Mouse (Mus musculus) monocyte, adult 2 months (primary cell): Measurements from ENCODE around the gene Pisd.
A peak's percentile ranks its signal among the peaks of the same experiment; 100 is the strongest.
"Not testable (repeated sequence)": the region's sequence is repeated elsewhere in the genome, so short reads cannot be mapped to it uniquely, and the experiment has no call there.

Source experiments
- DNase-seq, 2 experiments: peaks; one replicate each; pipeline ENCODE4 v3.0.0; 2022; ENCODE audit warnings: low spot score in 2 of 2, low read depth in 1 of 2

Gene Pisd

DNA sequence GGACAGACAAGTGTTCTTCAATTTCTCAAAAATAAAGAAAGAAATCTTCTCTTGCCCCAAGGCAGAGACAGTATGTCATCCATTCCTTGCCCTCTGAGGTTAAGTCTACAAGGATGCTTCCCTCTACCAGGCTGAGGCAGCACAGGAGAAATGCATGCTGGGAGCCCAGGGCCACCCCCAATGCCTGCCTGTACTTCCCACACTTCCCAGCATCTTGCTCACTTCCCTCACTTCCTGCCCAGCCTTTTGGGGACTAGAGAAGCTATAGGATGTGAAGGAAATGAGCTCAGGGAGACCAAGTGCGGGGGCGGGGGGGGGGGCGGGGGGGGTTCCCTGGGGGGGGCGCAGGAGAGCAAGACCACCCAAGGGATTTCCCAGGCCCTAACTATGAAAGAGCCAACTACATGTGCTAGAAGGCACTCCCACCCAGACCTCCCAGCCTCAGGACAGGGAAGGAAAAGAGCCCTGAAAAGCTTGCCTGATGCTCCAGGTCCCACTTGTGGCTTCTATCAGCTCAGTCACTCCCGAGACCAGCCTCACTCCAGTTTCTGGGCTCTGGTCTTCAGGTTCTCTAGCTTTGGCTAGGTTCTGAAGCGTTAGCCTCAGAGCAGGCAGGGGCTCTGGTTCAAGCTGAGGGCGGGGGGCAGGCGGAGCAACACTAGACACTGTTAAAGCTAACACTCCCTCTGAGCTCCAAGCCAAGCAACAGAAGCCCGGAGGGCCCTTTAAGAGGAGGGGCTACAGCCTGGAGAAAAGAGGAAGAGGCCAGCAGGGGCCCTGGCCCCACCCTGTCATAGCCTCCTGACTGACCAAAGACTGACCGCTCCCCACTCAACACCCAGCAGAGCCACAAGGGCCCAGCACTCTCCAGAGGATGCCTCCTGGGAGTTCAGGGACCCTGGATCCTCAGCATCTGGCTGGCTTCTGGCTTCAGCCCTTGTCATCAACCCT lies 39.5 kb downstream of the Pisd start:
- DNase-seq: peak; percentile 81 to 88

DNA sequence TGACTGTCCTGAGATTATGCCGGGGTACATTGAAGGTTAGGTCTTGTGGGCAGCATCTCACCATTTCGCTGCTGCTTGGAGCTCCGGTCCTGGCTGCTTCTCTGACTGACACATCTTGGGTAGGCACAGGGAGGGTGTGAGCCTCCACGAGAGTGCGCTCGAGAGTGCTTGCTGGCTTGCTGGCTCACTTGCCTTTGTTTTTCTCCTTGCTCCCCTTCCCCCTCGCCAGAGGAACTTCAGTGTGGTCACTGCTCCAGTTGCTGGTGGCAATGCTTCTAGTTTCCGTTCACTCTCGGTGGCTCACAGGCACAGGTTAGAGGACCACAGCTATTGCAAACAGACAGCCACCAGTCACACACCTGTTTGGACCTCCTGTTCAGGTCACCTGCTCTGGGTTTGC lies 43.3 kb downstream of the Pisd start:
- peak in 1 of 2 experiments; percentile 24 for DNase-seq

DNA sequence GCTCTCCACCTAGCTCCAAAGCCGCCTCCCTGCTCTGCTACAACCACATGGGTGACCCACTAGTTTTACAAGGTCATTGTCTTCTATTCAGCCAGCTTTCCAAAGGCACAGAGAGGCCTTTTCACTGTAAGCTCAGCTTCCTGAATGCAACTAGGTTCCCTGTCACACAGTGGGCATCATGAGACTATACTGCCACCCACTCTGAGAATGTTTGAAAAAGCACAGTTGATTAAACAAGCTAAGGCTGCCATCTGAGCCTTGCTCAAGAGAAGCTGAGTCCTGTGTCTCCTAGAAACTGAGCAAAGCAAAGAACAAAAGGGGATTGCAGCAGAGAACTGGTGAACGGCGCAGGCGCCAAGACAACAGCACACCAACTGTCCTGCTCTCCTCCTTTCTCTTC lies 44.1 kb downstream of the Pisd start:
- not testable (repeated sequence) for DNase-seq

DNA sequence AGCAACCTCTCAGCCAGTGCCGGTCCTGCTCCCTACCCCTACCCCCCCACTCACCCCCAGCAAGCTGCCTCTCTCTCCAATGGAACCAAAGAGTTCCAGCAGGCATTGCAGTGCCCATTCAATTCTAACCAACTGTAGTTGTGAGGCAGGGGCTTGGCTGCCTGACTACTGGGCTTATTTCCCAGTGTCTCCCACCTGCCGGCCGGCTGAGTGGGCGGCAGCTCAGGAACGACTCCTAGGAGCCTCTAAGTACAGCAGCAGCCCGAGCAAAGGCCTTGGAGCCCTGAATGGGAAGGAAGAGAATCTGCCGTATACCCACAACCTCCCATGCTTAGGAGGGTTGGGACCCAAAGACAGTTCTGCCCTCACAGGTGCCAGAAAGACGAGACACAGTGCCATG lies 44.6 kb downstream of the Pisd start:
- not testable (repeated sequence) for DNase-seq

DNA sequence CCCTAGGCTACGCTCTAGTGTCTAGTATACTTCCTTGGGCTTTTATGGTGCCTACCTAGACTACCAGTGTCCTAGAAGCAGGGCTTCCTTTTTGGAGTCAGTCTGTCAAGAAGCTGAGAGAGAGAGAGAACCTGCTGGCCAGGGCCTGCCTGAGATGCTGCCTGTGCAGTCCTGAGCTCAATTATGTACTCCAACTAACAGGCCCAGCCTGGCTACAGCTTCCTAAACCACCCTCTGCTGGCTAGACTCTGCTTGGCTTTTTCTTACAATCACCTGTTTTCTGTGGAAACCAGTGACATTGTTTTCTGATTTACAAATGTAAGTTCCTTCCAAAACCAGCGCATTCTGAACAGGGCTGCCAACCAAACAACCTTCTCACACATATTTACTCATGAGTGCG lies 45.3 kb downstream of the Pisd start:
- no peak for DNase-seq

DNA sequence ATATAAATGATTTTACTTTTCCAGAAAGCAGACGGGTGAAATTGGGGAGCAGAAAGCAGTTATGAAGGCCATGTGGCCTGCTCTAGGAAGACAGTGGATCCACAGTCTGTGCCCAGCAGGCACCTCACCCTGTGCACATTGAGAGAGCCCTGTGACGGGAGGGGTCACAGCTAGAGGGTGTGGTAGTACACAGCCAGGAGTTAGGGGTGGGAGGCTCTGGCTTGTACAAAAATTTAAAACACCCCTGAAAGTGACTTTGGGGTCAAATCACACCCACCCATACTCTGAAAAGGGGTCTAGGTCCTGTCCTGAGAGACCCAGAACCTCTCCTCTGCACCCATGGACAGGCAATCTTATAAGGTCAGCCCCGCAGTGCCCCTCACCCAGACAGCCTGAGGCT lies 48.7 kb downstream of the Pisd start:
- DNase-seq: not testable (repeated sequence)

DNA sequence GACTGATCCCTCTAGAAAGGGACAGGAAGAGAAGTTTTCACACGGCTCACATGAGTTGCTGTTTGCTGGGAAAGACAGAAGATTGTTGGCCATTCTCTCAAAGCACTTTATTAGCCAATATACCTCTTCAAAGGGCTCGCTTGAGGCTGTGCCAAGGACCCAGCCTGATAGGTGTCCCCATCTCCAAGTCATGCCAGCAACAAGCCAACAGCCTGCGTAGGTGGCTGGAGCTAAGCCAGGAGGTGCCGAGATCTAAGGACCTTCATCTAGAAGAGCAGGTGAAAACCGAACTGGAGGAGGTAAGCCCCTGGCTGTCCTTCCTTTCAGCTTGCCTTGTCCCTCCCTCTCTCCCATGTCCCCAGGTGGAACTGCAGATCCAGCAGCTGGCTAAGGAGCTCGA lies 49.7 kb downstream of the Pisd start:
- no peak for DNase-seq

DNA sequence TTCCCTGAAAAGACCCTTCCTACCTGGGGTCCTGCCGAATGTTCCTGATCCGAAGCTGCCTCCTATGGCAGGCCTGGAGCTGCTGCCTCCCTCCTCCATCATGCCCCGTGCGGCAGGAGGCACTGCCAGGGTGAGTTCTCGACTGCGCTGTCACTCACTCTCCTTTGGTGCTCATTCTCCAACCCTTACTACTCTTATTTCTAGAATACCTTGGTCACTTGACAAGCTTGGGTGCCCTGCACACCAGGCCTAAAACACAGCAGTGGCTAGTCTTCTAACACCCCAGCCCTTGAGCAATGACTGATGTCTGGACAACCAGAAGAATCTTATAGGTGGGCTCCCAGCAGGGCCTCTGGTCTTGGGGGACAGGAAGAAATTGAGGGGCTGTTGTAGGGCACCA lies 51.6 kb downstream of the Pisd start:
- DNase-seq: not testable (repeated sequence)

DNA sequence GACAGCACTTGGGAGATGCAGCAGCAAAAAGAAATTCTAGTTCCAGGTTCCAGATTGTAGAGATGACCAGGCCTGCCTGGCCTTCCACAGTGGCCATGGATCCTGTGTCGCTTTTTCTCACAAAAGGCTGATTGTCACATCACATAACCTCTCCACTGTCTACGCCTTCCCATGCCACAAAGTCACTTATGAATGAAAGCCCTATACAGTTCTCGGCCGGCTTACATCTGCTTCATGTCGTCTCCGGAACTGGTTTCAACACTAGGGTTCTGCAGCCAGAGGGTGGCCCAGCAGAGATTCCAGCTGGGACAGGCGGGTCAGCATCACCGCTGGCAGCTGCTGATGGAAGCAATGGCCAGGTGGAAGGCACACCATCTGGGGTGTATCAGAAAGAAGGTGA lies 56.6 kb downstream of the Pisd start:
- DNase-seq: no peak

DNA sequence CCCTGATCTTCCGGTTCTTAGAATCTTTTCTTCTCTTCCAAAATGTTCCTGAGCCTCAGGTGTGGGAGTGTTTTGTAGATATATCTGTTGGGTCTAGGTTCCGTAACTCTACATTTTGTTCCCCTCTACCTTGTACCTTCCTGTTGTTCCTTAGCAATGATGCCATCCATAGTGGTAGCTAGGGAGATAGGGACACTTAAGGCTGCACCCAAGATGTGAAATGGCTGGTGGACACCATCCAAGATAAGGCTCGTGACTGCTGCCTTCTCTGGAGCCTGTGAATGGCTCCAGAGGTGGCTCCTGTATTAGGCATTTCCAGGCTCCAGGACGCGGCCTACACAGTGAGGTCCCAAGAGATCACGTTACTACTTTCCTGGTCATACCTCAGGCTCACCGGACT lies 57.1 kb downstream of the Pisd start:
- no peak for DNase-seq

DNA sequence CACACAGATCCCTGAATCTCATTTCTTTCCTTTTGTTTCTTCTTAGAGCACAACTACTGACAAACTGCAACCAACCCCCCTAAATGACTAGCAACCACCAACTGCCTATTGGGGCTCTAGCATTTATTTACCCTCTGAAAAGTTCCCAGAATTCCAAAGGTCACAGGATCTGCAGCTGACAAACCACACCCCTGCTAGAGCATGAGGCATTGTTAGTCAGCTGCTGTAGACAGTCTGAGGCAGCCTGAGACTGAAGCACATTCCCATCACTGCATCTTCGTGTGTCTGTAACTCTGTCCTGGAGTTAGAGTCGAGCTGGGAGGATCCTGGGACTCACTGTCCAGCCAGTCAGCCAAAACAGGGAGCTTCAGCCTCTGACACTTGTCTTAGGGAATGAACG lies 60.0 kb downstream of the Pisd start:
- DNase-seq: not testable (repeated sequence)

DNA sequence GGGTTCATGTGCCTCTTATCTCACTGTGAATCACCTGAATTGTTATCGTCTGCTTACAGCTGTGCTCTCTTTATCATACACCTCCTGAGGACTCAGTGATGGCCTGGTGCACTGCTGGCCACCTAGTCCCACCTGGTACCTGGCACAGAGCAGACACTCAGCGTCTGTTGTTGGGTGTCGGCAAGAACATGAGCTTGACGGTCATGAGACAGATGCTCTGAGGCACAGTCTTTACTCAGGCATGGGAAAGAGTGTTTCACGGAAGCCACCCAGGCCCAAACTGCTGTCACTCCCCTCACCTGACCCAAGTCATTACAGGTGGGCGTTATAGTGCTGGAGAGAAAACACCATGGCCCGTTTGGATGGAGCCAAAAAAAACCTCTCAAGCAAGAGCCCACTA lies 61.5 kb downstream of the Pisd start:
- DNase-seq: no peak

DNA sequence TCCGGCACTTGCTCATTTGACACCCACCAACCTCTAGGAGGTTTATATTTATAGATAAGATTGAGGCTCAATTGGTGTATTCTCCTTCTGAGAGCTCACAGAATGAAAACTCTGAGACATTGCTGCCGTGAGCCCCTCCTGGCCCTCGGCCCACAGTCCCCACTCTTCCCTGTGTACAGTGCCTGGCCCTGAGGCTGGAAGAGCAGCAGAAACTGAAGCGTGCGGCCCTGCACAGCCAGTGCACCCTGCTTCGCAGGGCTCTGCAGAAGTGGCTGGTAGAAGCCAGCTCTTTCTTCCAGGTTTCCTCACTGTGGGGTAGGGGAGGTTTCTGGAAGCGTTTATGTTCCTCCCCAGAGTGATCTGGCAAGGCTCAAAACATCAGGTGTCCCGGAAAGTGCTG lies 62.7 kb downstream of the Pisd start:
- DNase-seq: not testable (repeated sequence)

DNA sequence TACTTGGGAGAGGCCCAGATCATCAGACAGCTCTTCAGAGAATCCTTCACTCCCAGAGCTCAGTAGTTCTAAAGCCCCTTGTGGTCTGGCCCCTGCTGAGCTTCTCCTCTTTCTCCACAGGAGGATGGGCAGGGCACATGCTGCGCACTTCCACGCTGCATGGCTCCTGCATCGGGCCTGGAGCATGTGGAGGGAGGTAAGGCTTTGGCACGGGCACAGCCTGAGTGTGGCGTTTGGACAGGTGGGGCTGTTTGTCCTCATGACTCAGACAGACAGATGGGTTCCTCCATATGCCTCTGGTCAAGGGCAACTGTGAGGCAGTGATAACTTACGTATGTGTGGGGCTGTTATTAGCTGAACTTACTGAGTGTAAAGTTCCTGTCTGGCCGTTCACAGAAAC lies 63.2 kb downstream of the Pisd start:
- DNase-seq: no peak

DNA sequence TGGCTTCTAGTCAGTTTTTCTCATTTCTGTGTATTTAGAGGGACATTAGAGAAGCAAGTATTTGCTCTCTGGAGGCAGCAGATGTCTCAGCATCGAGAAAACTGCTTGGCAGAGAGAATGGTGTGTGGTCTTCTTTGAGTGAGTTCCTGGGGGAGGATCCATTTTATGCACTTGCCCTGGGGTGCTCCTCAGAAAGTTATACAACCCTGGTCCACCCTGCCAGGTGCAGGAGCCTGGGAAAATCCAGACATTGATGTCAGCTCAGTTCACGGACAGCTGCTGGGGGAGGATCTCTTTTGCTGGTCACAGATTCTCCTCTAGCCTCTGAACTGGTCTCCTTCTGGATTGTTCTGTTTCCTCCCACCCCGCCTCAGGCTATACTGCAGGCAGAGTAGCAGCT lies 64.1 kb downstream of the Pisd start:
- DNase-seq: no peak

DNA sequence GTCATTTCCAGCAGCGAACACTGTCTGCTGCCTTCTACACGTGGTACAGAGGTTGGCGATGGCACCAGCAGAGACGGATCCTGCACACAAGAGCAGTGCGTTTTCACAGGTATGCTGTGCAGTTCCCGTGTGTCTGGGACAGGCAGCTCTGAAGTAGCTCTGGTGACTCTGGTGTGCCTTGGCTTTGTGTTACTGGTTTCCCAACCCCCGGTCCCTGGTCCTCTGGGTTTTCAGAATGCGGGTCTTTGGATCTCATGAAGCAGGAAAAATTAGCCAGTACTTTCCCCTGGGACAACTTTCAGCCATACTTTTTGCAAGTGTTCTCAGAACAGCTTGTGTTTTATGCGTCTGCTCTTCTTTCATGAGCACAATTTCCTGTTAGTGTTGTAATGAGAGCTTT lies 65.0 kb downstream of the Pisd start:
- DNase-seq: no peak

DNA sequence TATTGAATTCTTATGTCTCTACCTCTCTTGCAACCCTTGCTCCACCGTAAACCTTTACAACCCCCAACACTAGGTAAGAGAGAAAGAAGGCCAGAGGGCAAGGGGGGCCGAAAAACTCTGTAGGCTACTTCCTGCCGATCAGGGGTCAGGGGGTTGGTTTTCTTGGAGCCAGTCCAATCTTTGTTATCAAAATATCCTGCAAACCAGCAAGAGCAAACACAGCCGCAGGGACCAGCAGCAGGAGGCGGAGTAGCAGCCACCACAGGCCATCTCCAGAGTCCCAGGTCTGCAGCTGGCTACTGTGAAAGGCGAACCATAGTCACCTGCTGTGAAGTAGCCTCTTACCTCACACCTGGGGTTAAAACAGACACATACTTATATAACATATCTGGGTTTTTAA lies 66.5 kb downstream of the Pisd start:
- DNase-seq: no peak

DNA sequence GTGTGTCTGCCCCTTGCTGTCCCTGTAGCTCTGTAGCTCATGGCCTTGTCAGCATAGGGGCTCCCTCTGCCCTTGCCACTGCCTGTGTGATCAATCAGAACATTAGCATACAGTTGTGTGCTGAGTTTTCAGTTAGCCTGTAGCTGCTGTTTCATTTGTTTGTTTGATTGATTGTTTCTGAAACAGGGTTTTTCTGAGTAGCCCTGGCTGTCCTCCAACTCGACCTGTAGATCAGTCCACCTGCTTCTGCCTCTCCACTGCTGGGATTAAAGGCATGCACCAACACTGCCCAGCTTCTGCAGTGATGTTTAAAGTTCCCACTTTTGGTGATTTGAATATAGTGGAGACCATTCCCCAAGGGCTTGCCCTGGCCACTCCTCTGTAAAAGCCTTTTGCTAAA lies 67.7 kb downstream of the Pisd start:
- no peak for DNase-seq

DNA sequence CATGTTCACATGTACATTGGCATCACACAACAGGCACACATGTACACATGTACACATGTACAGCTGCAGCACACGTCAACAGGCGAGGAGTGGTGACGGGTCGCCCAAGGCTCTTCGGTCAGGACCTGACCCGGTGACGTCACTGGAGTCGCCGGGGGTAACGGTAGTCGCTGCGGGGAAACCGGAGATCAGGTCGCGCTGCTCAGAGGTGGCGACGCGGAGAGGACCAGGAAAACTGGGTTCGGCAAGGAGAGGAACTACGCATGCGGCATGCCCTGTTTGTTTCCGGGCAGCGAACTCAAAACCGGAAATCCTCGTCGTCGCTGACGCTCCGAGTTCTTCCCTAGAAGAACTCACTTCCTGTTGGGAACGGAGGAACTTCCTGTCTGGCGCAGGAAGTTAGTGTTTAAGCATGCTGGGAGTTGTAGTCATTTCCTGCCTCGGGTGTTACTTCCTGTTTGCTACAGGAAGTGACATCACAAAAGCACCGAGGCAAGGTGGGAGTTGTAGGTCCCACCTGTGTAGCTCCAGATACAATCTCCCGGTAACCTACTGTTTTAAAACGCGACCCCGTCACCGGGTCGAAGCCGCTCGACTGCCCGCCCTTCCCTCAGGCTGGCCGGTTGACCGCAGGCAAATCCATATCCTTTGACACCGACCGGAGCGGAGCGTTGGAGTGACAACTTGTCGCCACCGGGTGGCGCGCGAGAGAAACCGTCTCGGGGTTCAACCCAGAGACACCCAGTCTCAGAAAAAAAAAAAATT lies 71.6 kb downstream of the Pisd start:
- peak; percentile 60 to 80 for DNase-seq

DNA sequence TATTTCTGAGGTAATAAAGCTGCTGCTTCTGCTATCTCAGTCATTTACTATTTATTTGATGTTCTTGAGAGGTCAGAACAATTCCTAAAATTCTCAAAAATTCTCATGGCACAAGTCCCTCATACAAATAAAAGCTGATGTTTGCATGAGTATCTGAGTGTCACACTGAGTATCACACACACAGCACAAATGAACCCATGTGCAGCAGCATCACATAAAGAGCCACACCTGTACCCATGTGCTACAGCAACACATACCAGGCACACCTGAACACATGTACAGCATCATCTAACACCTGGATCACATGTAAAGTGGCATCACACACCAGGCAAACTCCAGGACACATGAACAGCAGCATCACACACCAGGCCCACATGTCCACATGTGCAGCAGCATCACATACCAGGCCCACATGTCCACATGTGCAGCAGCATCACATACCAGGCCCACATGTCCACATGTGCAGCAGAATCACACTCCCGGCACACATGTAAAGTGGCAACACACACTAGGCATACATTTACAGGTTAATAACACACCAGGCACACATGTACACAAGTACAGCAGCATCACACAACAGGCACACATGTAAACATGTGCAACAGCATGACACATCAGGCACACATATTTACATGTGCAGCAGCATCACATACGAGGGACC lies 72.3 kb downstream of the Pisd start:
- no peak for DNase-seq

DNA sequence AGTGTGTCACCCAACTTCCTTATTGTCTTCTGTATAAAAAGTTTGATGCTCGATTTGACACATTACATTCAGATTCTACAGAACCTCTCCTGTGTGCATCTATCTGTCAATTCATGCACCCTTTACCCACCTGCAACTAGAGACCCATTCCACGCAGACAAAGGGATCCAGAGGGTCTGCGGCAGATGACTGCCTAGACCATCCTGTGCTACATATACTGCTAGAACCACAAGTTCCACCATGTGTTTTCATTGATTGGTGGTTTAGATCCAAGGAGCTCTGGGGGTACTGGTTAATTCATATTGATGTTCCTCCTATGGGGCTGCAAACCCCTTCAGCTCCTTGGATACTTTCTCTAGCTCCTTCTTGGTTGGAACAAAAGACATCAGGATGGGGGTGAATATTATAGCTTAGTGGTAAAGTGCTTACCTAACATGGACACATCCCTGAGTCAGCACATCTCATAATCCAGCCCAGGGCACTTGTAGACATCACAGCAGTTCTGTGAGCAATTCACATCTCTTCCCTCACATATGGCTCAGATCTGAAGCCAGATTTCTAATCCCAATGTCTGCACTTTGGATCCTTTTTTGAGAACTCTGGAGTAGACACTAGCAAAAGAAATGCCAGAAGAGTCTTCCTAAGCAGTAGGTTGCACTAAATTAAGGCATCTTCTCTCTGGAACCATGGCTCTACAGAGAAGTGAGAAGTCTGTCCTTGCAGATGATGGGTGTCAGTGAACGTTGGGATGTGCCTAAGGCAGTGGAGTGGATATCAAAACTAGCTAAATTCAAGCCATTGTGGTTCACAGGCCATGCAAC lies 73.0 kb downstream of the Pisd start:
- DNase-seq: no peak
